Mouse (Mus musculus): ENCODE data around the gene Hoxa10. TPM values are rescaled to one million over a fixed set of nuclear protein-coding genes. Genes with fewer than 3 reads are reported as not detected.

Hoxa10 gene
- total and polyA plus RNA-seq, 3 experiments: not detected

DNA sequence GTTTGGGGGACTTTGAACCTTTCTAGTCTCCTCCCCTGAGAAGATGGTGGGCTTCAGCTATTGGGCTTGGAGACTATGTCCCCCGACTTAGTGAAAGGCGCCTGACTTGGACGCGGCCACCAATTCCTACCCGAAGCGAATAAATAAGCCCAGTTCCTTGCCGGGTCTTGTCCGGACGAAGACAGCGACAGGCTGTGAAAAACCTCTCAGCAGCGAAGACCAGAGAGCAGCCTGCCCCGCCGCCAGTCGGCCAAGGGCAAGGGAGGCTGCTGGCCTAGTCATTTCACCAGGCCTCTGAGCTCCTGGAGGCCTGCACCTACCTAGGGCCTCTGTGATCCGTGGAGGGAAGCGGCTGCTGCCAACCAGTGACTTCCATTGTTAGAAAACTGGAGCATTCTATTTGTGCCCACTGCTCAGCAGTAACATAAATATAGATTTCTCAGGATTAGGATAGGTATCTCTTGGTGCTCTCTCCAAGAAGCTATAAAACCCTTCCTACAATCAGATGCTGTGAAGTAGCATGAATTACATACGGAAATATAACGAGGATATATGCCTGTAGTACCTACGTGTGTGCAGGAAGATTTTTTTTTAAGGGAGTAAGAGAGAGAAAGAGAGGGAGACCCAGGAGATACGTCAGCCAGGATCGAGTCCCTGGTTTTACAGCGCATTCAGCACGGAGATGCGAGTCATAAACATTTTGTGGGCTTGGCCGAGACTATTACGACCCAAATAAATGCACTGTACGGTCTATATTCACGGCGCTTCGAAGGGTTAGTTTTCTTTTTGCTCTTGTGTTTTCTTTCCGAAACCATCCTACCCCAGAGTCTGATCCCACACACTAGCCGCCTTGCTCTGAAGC is 20.4 kb downstream of the Hoxa10 start:
- H3K9me3 ChIP-seq (replicated peaks; ENCODE audit: insufficient read depth, low read length): no peaks in the 10 kb centered on the region
- H3K4me1 ChIP-seq (ENCODE audit: control insufficient read depth in 1 of 2, insufficient read depth in 2 of 2, low read length in 2 of 2): no peaks in the 10 kb centered on the region
- H3K9ac ChIP-seq (ENCODE audit: control insufficient read depth, low read depth, low read length, poor library complexity, severe bottlenecking): no peak overlapping the region
- H3K27ac ChIP-seq (ENCODE audit: control insufficient read depth, low read depth, low read length): no peak overlapping the region
- H3K36me3 ChIP-seq (ENCODE audit: control insufficient read depth in 1 of 2, insufficient read depth in 2 of 2, low read length in 2 of 2): no peaks in the 10 kb centered on the region
- DNase-seq (ENCODE audit: low read depth, low spot score): no peak
- H3K27me3 ChIP-seq (ENCODE audit: control insufficient read depth in 1 of 2, insufficient read depth in 2 of 2, low read length in 2 of 2): no peaks in the 10 kb centered on the region
- no peaks in the 10 kb centered on the region for H3K79me2 ChIP-seq (ENCODE audit: control insufficient read depth, insufficient read depth, low read length, poor library complexity)
- no peak for TF ChIP-seq MEF2A (IDR thresholded peaks at IDR 0.05; ENCODE audit: extremely low read depth, insufficient replicate concordance, low read depth, low read length, poor library complexity, severe bottlenecking)
- TF ChIP-seq ETS1 (IDR thresholded peaks at IDR 0.05; ENCODE audit: low read depth, low read length): no peak
- no peak for TF ChIP-seq BHLHE40 (IDR thresholded peaks at IDR 0.05; ENCODE audit: borderline replicate concordance, low read depth, low read length)
- TF ChIP-seq USF2 (IDR thresholded peaks at IDR 0.05; ENCODE audit: borderline replicate concordance in 1 of 2, insufficient read depth in 1 of 2, low read depth in 1 of 2, low read length in 2 of 2): no peak
- no peak for TF ChIP-seq CHD2 (IDR thresholded peaks at IDR 0.05; ENCODE audit: low read length)
- TF ChIP-seq MYC (IDR thresholded peaks at IDR 0.05; ENCODE audit: low read depth, low read length): no peak
- TF ChIP-seq MAZ (IDR thresholded peaks at IDR 0.05; ENCODE audit: low read depth, low read length): no peak
- no peak overlapping the region for H3K4me3 ChIP-seq (ENCODE audit: control insufficient read depth in 1 of 2, insufficient read depth in 1 of 2, low read depth in 2 of 2, low read length in 2 of 2)

DNA sequence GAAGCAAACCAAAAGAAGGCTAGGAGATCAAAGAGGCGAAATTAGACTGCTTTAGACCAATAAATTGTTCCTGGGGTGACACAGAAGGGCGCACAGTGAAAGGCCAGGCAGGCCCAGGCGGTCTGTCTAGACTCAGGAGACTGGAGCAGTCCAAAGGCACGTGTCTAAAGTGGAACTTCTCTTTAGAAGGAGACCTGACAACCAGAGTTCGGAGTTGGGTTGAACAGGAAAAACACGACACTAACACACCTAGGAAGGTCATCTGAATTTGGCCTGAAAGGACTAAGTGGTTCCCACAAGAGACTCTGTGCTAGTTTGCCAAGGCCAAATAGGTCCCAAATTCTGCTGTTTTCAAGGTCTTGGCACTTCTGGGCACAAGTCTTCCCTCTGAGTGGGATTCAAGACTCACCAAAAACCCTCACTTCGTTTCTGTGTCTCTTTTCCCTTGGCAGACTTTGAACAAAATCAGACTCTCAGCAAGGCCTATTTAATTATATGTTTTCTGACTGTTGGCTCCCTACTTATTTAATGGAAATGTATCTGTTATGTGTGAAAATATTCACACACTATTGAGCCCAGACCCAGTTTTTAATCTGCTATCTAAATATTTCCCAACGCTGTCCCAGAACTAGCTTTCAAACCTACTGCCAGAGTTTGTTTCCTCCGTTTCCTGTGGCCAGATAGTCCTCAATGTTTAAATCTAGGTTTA is 21.3 kb downstream of the Hoxa10 start:
- no peak for DNase-seq (ENCODE audit: low read depth, low spot score)
- H3K9ac ChIP-seq (ENCODE audit: control insufficient read depth, low read depth, low read length, poor library complexity, severe bottlenecking): no peak overlapping the region
- no peaks in the 10 kb centered on the region for H3K79me2 ChIP-seq (ENCODE audit: control insufficient read depth, insufficient read depth, low read length, poor library complexity)
- H3K27me3 ChIP-seq (ENCODE audit: control insufficient read depth in 1 of 2, insufficient read depth in 2 of 2, low read length in 2 of 2): no peaks in the 10 kb centered on the region
- TF ChIP-seq MYC (IDR thresholded peaks at IDR 0.05; ENCODE audit: low read depth, low read length): no peak
- no peak for TF ChIP-seq KAT2A (conservative IDR thresholded peaks at IDR 0.05; ENCODE audit: low read depth, low read length)
- no peak for TF ChIP-seq GABPA (IDR thresholded peaks at IDR 0.05; ENCODE audit: low read depth, low read length)
- no peak for TF ChIP-seq HCFC1 (IDR thresholded peaks at IDR 0.05; ENCODE audit: low read depth, low read length)
- no peak for TF ChIP-seq JUND (IDR thresholded peaks at IDR 0.05; ENCODE audit: low read depth, low read length)
- no peak for TF ChIP-seq ETS1 (IDR thresholded peaks at IDR 0.05; ENCODE audit: low read depth, low read length)
- no peak for TF ChIP-seq USF1 (IDR thresholded peaks at IDR 0.05; ENCODE audit: low read depth, low read length)
- TF ChIP-seq POLR2A (IDR thresholded peaks at IDR 0.05; ENCODE audit: control insufficient read depth in 1 of 2, insufficient read depth in 1 of 2, low read depth in 1 of 2, low read length in 2 of 2, poor library complexity in 1 of 2): no peak
- TF ChIP-seq NRF1 (IDR thresholded peaks at IDR 0.05; ENCODE audit: insufficient read depth, low read depth, low read length, poor library complexity, severe bottlenecking): no peak
- TF ChIP-seq EP300 (IDR thresholded peaks at IDR 0.05; ENCODE audit: low read depth in 1 of 2, low read length in 2 of 2): no peak
- no peak for TF ChIP-seq TBP (IDR thresholded peaks at IDR 0.05; ENCODE audit: low read depth, low read length)
- no peak for TF ChIP-seq ZNF384 (IDR thresholded peaks at IDR 0.05; ENCODE audit: low read depth, low read length)
- TF ChIP-seq SMC3 (IDR thresholded peaks at IDR 0.05; ENCODE audit: low read depth, low read length): no peak
- TF ChIP-seq POLR2AphosphoS2 (IDR thresholded peaks at IDR 0.05; ENCODE audit: low read length): no peak
- TF ChIP-seq CHD1 (IDR thresholded peaks at IDR 0.05; ENCODE audit: low read depth, low read length): no peak
- no peak for TF ChIP-seq E2F4 (IDR thresholded peaks at IDR 0.05; ENCODE audit: borderline replicate concordance, low read depth, low read length)
- H3K27ac ChIP-seq (ENCODE audit: control insufficient read depth, low read depth, low read length): no peak overlapping the region
- H3K4me3 ChIP-seq (ENCODE audit: control insufficient read depth in 1 of 2, insufficient read depth in 1 of 2, low read depth in 2 of 2, low read length in 2 of 2): no peak overlapping the region
- no peaks in the 10 kb centered on the region for H3K36me3 ChIP-seq (ENCODE audit: control insufficient read depth in 1 of 2, insufficient read depth in 2 of 2, low read length in 2 of 2)
- H3K4me1 ChIP-seq (ENCODE audit: control insufficient read depth in 1 of 2, insufficient read depth in 2 of 2, low read length in 2 of 2): no peaks in the 10 kb centered on the region
- no peaks in the 10 kb centered on the region for H3K9me3 ChIP-seq (replicated peaks; ENCODE audit: insufficient read depth, low read length)

All from MEL (cell line).